Mouse (Mus musculus): ENCODE measurements around the gene Gpr101. TPM values are rescaled to one million over a fixed set of nuclear protein-coding genes. Genes with fewer than 3 reads are reported as not detected.

The Gpr101 gene
- total RNA-seq (2021): 1 to 10 TPM; 2.8 to 4.0 TPM
- long read RNA-seq, experiment 1, full-length matches to known transcripts: 2 of 2 reads
- long read RNA-seq, experiment 1, partial matches to known transcripts: 0 of 2 reads
- long read RNA-seq, experiment 1, other reads (novel, unspliced or antisense): 0 of 2 reads
- long read RNA-seq, experiment 2, partial matches to known transcripts: 0 of 2 reads
- long read RNA-seq, experiment 2, other reads (novel, unspliced or antisense): 2 of 2 reads

DNA sequence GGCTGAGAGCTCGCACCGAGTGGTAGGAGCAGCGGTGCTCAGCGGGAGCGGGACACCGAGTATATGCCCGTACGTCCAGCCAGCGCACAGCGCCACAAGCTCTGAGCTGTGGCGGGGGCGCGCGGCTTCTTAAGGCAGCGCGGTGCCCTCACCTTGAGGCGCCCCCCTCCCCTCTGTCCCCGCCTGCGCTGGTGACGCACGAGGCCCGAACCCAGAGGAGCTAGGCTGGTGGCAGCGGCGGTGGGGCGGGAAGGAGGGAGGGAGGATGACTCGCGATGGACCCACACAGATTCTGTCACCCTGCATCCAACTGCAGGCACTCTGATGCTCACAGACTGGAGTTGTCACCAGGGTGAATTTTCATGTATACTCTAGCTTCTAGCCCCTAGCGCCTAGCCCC, at the start of gene Gpr101:
TSS of gene Gpr101 (minus strand) at position 124 of the 400 bp plus-strand sequence.
- peak; percentile 3 to 10 for DNase-seq (ENCODE audit: low spot score in 2 of 2)

DNA sequence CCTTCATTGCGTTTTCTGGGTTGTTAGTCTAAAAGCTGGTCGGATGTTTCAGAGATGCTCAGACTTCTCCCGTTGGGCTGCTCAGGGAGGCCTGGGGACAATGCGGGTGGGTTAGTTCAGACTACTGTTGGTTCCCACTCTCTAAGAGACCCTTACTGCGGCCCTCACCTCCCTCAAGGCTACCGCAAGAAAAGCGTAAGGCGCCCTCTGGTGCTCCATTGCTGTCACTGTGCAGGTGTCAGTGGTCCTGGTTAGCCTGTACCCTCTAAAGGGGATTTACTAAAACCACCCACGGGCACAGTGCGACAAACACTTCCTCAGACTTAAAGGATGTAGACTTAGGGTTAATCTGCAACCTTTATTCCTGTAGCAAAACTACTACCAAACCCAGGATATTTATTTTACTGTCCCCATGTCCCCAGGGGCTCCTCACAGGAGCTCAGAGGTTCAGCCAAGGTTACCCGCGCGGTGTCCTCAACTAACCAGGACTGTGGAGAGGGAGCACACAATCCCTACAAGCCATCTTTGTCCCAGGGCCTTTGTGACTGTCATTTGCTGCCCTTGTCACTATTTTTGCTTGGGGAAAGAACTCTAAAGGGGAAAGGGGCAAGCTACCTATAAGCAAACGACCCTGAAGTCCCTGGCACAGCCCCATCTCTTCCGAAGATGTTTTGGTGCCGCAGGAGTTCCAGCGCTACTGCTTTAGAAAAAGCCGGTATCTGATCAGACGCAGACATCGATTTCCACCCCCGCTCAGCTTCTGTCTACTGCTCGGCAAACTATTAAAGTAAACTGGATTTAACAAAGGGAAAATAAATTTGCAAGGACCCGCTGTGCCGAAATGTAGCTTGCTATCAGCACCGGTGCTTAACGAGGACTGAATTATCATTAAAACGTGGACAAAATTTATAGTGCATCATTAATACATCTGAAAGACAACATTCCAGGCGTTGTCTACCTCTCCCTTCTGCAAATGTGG, 17.8 kb upstream of the Gpr101 start:
- DNase-seq (ENCODE audit: low spot score in 2 of 2): no peak

GRCm38 (mm10) chrX:57506247-57506646, 2.7 kb upstream of the Gpr101 start:
- no peak for DNase-seq (ENCODE audit: low spot score in 2 of 2)

Other genes starting within 250 kb of the Gpr101 start
- gene Arhgef6, start 165.0 kb downstream of the Gpr101 start, total RNA-seq (2021): 10 to 100 TPM; 14.6 to 16.2 TPM
- 10 to 100 TPM; 52.4 to 53.5 TPM for gene Rbmx, start 110.7 kb downstream of the Gpr101 start, total RNA-seq (2021)
- gene Gm364, start 94.6 kb downstream of the Gpr101 start, total RNA-seq (2021): not detected